Mouse (Mus musculus): Measurements from ENCODE around the gene Cyp2d11. TPM values are rescaled to one million over a fixed set of nuclear protein-coding genes. Genes with fewer than 3 reads are reported as not detected.
A peak's percentile ranks its signal among the peaks of the same experiment; 100 is the strongest.

The Cyp2d11 gene
- polyA plus RNA-seq, 1 experiment from 2014 or later: not detected

DNA sequence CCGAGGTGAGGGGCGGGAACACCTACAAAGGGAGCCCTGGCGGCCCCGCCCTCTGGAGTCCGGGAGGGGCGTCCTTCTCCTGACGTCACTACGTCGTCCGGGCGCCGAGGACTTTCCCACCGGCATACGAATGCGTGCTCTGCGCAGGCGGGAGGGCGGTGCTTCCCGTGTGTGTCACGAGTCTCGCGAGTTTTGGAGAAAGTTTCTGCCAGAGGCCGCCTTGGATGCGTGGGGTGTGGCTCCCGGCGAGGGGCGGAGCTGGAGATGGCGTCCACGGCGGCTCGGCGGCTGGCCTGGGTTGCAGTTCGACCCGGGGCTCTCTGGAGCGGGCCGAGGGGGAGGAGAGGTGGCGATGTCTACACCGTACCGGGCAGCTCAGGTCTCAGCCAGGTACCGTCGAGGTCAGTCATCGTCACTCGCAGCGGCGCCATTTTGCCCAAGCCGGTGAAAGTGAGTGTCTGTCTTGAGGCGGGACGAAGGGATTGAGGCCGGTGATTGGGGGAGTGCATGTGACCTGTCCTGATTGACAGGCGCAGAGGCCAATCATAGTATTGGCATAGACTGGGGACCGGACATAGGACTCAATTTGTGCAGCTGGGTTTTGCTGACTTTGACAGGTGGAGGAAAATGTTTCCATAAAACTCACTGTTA is 47.9 kb downstream of the Cyp2d11 start:
- whole genome bisulfite sequencing: under 1% methylated on average over 50 of the region's 51 CpGs
- H3K4me3 ChIP-seq (ENCODE audit: low read depth, low read length): peak overlapping the region; percentile 58
- ATAC-seq (ENCODE audit: insufficient read depth): peak; percentile 98

DNA sequence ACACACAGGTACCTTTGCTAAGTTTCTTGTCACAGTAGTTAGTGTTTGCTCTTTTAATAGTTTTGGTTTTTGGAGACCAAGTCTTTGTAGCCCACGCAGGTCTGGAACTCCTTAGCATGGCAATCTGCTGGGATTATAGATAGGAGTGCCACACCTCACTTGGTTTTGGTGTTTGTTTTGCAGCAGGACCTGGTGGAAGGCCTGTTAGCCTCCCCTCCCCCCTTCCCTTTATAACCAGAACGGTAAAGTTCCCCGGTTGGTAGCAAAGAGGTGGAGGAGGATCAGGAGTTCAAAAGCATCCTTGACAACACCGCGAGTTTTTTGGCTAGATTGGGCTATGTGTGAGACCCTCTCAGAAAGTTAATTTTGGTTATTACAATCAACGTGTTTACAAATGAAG is 48.9 kb downstream of the Cyp2d11 start:
- no peaks in the 10 kb centered on the region for H3K27me3 ChIP-seq (ENCODE audit: insufficient read depth, low read length)
- no peaks in the 10 kb centered on the region for H3K9me3 ChIP-seq (ENCODE audit: low read depth, low read length)
- H3K36me3 ChIP-seq (ENCODE audit: insufficient read depth): peaks cover 28% of the 10 kb centered on the region
- DNase-seq (no peak), ATAC-seq (ENCODE audit: insufficient read depth) (no peak)
- 85% methylated on average over 6 of the region's 6 CpGs for WGBS
- no peak overlapping the region for H3K27ac ChIP-seq (ENCODE audit: low read depth)
- peaks cover 7% of the 10 kb centered on the region; the same call in 1 of the 2 replicates for H3K4me1 ChIP-seq (ENCODE audit: insufficient read depth)
- H3K4me2 ChIP-seq: peak overlapping the region; percentile 37
- no peak overlapping the region for H3K4me3 ChIP-seq (ENCODE audit: low read depth, low read length)
- no peak overlapping the region for H3K9ac ChIP-seq
- TF ChIP-seq CTCF (IDR thresholded peaks at IDR 0.05; ENCODE audit: low read depth): no peak

More for the DNA sequence above, 47.9 kb downstream of the Cyp2d11 start:
- peaks cover 7% of the 10 kb centered on the region; the same call in 1 of the 2 replicates for H3K4me1 ChIP-seq (ENCODE audit: insufficient read depth)
- H3K9ac ChIP-seq: peak overlapping the region; percentile 62
- H3K27ac ChIP-seq (ENCODE audit: low read depth): peak overlapping the region; percentile 84
- H3K36me3 ChIP-seq (ENCODE audit: insufficient read depth): peaks cover 37% of the 10 kb centered on the region
- H3K9me3 ChIP-seq (ENCODE audit: low read depth, low read length): no peaks in the 10 kb centered on the region
- no peak for TF ChIP-seq CTCF (IDR thresholded peaks at IDR 0.05; ENCODE audit: low read depth)
- no peaks in the 10 kb centered on the region for H3K27me3 ChIP-seq (ENCODE audit: insufficient read depth, low read length)
- H3K4me2 ChIP-seq: peak overlapping the region; percentile 87
- peak; percentile 100 for DNase-seq

DNA sequence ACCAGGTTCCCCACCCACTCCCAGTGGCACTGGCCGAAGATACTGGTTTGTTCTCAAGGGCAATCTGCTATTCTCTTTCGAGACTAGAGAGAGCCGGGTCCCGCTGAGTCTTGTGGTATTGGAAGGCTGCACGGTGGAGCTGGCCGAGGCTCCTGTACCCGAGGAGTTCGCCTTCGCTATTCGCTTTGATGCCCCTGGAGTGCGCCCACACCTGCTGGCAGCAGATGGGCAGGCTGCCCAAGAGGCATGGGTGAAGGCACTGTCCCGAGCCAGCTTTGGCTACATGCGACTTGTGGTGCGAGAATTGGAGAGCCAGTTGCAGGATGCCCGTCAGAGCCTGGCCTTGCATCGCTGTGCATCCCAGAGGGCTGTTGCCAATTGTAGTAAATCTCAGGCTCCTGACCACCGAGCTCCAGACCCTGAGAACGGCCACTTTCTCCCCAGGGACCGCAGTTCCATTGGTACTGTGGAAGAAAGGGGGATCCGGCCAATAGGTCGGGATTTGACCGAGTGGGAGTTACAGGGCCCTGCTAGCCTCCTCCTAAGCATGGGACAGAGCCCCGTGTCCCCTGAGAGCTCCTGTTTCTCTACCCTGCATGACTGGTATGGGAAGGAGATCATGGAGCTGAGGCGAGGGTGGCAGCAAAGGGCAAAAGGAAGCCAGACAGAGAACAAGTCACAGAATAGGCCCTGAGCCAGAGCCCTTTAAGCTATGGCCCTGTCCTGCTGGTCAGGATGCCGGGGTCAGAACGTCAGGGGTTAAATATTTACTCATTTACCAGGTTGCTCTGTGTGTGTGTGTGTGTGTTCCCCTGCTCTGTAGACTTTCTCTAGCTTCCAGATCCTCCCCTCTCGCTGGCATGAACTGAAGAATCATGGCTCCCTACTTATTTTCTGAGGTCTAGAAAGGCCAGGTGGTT is 50.2 kb downstream of the Cyp2d11 start:
- DNase-seq (no peak), ATAC-seq (ENCODE audit: insufficient read depth) (no peak)
- no peaks in the 10 kb centered on the region for H3K27me3 ChIP-seq (ENCODE audit: insufficient read depth, low read length)
- no peaks in the 10 kb centered on the region for H3K9me3 ChIP-seq (ENCODE audit: low read depth, low read length)
- H3K4me3 ChIP-seq (ENCODE audit: low read depth, low read length): no peak overlapping the region
- no peak overlapping the region for H3K27ac ChIP-seq (ENCODE audit: low read depth)
- H3K9ac ChIP-seq: no peak overlapping the region
- H3K4me2 ChIP-seq: peak overlapping the region; percentile 8; the same call in 1 of the 2 replicates
- no peak for TF ChIP-seq CTCF (IDR thresholded peaks at IDR 0.05; ENCODE audit: low read depth)
- peaks cover 7% of the 10 kb centered on the region; the same call in 1 of the 2 replicates for H3K4me1 ChIP-seq (ENCODE audit: insufficient read depth)
- peaks cover 15% of the 10 kb centered on the region for H3K36me3 ChIP-seq (ENCODE audit: insufficient read depth)
- WGBS: 89% methylated on average over 27 of the region's 27 CpGs

DNA sequence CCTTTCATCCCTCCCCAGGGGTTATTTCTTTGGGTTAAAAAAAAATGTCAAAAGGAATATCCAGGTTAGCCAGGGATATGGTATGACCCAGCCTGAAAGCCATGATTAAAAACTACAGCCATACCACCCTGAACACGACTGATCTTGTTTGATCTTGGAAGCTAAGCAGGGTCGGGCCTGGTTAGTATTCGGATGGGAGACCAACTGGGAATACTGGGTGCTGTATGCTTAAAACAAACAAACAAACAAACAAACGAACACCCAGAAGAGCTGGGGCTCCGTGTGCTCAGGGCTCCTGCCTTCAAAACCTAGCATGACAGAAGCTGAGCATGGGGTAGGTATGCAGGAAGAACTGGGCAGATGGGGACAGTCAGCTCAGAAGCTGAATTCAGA is 51.3 kb downstream of the Cyp2d11 start:
- Histone ChIP-seq H3K9me3 (ENCODE audit: low read depth, low read length) (no peaks in the 10 kb centered on the region), H3K27ac (ENCODE audit: low read depth) (peak overlapping the region; percentile 87; the same call in 1 of the 2 replicates), H3K9ac (peak overlapping the region; percentile 75), H3K36me3 (ENCODE audit: insufficient read depth) (peaks cover 4% of the 10 kb centered on the region; the same call in 1 of the 2 replicates), H3K4me1 (ENCODE audit: insufficient read depth) (peaks cover 11% of the 10 kb centered on the region), H3K4me2 (peak overlapping the region; percentile 68), H3K27me3 (ENCODE audit: insufficient read depth, low read length) (no peaks in the 10 kb centered on the region), H3K4me3 (ENCODE audit: low read depth, low read length) (peak overlapping the region; percentile 51)
- 65% methylated on average over 5 of the region's 5 CpGs for WGBS
- DNase-seq (no peak), ATAC-seq (ENCODE audit: insufficient read depth) (no peak)
- no peak for TF ChIP-seq CTCF (IDR thresholded peaks at IDR 0.05; ENCODE audit: low read depth)

GRCm38 (mm10) chr15:82341675-82342542 is 51.9 kb downstream of the Cyp2d11 start:
- H3K4me1 ChIP-seq (ENCODE audit: insufficient read depth): peaks cover 8% of the 10 kb centered on the region
- DNase-seq (peak; percentile 36), ATAC-seq (ENCODE audit: insufficient read depth) (no peak)
- H3K4me2 ChIP-seq: peak overlapping the region; percentile 68
- WGBS: 44% methylated on average over 15 of the region's 15 CpGs
- peak overlapping the region; percentile 75 for H3K9ac ChIP-seq
- no peaks in the 10 kb centered on the region for H3K9me3 ChIP-seq (ENCODE audit: low read depth, low read length)
- H3K27ac ChIP-seq (ENCODE audit: low read depth): peak overlapping the region; percentile 87
- no peaks in the 10 kb centered on the region for H3K27me3 ChIP-seq (ENCODE audit: insufficient read depth, low read length)
- peak overlapping the region; percentile 51 for H3K4me3 ChIP-seq (ENCODE audit: low read depth, low read length)
- TF ChIP-seq CTCF (IDR thresholded peaks at IDR 0.05; ENCODE audit: low read depth): no peak
- H3K36me3 ChIP-seq (ENCODE audit: insufficient read depth): peaks cover under 1% of the 10 kb centered on the region; the same call in 1 of the 2 replicates

DNA sequence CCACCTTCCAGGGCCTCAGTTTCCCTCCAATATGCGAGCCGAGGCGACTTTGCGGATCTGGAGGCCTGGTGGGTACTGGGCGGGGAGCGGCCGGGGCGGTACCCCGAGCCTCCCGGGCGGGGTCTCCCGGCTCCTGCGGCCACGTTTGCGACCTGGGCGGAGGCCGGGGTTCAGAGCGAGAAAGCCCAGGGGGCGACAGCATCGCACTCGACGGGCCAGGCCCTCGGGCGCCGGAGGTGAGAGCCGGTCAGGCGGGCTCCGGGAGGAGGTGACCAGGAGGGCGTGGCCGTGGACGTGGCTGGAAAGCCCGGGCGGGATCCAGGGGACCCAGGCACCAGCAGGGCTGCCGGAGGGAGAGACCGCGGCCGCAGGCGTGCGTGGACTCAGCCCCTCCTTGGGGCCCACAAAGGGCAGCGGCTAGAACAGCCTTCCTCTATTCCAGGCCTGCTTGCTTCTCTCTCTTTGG is 52.8 kb downstream of the Cyp2d11 start:
- Histone ChIP-seq H3K27ac (ENCODE audit: low read depth) (peak overlapping the region; percentile 87), H3K36me3 (ENCODE audit: insufficient read depth) (peaks cover 8% of the 10 kb centered on the region), H3K27me3 (ENCODE audit: insufficient read depth, low read length) (no peaks in the 10 kb centered on the region), H3K9ac (peak overlapping the region; percentile 75), H3K9me3 (ENCODE audit: low read depth, low read length) (no peaks in the 10 kb centered on the region), H3K4me1 (ENCODE audit: insufficient read depth) (peaks cover 8% of the 10 kb centered on the region; the same call in 1 of the 2 replicates), H3K4me3 (ENCODE audit: low read depth, low read length) (peak overlapping the region; percentile 51), H3K4me2 (peak overlapping the region; percentile 68)
- TF ChIP-seq CTCF (IDR thresholded peaks at IDR 0.05; ENCODE audit: low read depth): no peak
- 2% methylated on average over 32 of the region's 40 CpGs for WGBS
- DNase-seq: peak; percentile 78
- peak; percentile 8; the same call in 1 of the 2 replicates for ATAC-seq (ENCODE audit: insufficient read depth)
